Mouse (Mus musculus): ENCODE measurements around the gene Cbx5.

- TF ChIP-seq POLR2A (IDR thresholded peaks at IDR 0.05; ENCODE audit: control insufficient read depth, extremely low read depth, insufficient read depth, low read length, poor library complexity) (no peak), CTCF (IDR thresholded peaks at IDR 0.05; ENCODE audit: borderline replicate concordance, control insufficient read depth, extremely low read depth, insufficient read depth, low read length, poor library complexity) (no peak)
Measured at GRCm38 (mm10) chr15:103156890-103157289, 82.7 kb downstream of the Cbx5 start.
